Mouse (Mus musculus): ENCODE results near the gene AI837181.
A peak's percentile ranks its signal among the peaks of the same experiment; 100 is the strongest.
"Not testable (repeated sequence)": the region's sequence is repeated elsewhere in the genome, so short reads cannot be mapped to it uniquely, and the experiment has no call there.

- peak; percentile 7; the same call in 1 of the 2 replicates for TF ChIP-seq CTCF (IDR thresholded peaks at IDR 0.05; ENCODE audit: low read depth)
- not testable (repeated sequence) for TF ChIP-seq EP300 (IDR thresholded peaks at IDR 0.05; ENCODE audit: low read depth)
These were observed 18.3 kb upstream of the AI837181 start for GRCm38 (mm10) chr19:5406531-5407126.
